Mouse (Mus musculus): ENCODE measurements around the gene Fto. TPM values are rescaled to one million over a fixed set of nuclear protein-coding genes. Genes with fewer than 3 reads are reported as not detected.
A peak's percentile ranks its signal among the peaks of the same experiment; 100 is the strongest.

Fto gene
- polyA plus RNA-seq, 2 experiments: 10.0 to 15.6 TPM

DNA sequence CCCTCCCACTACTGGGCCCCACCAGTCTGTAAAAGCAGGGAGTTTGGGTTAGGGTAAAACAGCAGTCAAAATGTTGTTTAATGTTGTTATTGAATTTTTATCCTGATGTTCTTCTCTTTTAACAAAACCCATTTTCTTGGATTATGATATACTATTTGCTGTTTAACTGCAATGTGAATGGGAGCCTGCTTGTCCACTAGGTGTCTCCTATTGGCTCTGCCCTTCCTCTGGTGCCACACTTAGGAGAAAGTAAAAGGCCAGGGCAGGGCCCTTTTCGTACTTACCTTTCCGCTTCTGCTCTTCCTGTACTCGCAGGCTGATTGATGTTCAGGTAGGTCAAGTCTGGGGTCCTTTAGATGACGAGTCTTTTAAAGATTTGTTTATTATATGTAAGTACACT is 40.6 kb downstream of the Fto start:
- Histone ChIP-seq H3K27me3 (ENCODE audit: control insufficient read depth, insufficient read depth, low read length) (no peaks in the 10 kb centered on the region), H3K9ac (replicated peaks) (no peak overlapping the region), H3K4me3 (ENCODE audit: insufficient read depth in 1 of 2, low read depth in 2 of 2, low read length in 2 of 2) (no peak overlapping the region), H3K27ac (no peak overlapping the region), H3K4me2 (ENCODE audit: low read depth) (no peak overlapping the region), H3K9me3 (ENCODE audit: control insufficient read depth, low read length) (no peaks in the 10 kb centered on the region), H3K4me1 (replicated peaks; ENCODE audit: control insufficient read depth in 2 of 2, insufficient read depth in 2 of 2, low read length in 1 of 2) (peaks cover 4 to 26% of the 10 kb centered on the region in 2 experiments), H3K36me3 (replicated peaks; ENCODE audit: control insufficient read depth, insufficient read depth, low read depth) (no peaks in the 10 kb centered on the region)
- 78% methylated on average over 4 of the region's 4 CpGs for WGBS (ENCODE audit: insufficient replicate concordance)
- TF ChIP-seq CTCF (IDR thresholded peaks at IDR 0.05; ENCODE audit: low read depth) (peak; percentile 33; the same call in 1 of the 2 replicates), EP300 (IDR thresholded peaks at IDR 0.05; ENCODE audit: low read depth) (no peak)
- ATAC-seq (ENCODE audit: insufficient read depth) (no peak), DNase-seq (ENCODE audit: low read depth in 3 of 3, low spot score in 3 of 3) (no peak)

DNA sequence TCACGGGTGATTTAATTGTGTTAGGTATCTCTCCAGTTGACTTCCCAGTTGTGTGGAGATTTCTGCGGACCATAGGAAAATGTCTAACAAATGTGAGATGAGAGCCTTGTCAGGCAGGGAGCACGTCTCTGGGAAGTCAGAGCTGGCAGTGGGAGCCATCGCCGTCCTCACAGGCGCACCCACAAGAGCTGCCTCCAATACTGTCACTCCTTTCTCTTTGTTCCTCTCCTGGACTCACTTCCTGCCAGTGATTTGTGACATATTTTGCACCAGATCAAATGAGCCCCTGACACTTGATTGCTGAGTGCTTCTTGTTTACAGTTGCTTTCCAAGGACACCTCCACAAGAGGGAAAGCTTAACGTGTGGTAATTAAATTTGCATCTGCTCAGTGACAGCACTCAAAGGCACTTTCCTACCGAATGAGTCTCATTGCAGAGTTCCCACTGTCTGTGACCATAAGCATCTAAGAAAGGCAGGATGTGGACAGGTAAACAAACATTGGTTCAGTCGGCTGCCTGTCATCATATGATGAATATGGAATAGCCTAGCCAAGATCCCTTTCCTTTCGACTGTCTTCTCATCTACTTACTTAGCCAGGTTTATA is 42.1 kb downstream of the Fto start:
- no peak overlapping the region for H3K27ac ChIP-seq
- no peaks in the 10 kb centered on the region for H3K27me3 ChIP-seq (ENCODE audit: control insufficient read depth, insufficient read depth, low read length)
- H3K4me3 ChIP-seq (ENCODE audit: insufficient read depth in 1 of 2, low read depth in 2 of 2, low read length in 2 of 2): no peak overlapping the region
- DNase-seq (ENCODE audit: low read depth in 3 of 3, low spot score in 3 of 3): no peak
- WGBS (ENCODE audit: insufficient replicate concordance): 57% methylated on average over 10 of the region's 10 CpGs
- H3K9me3 ChIP-seq (ENCODE audit: control insufficient read depth, low read length): no peaks in the 10 kb centered on the region
- TF ChIP-seq CTCF (IDR thresholded peaks at IDR 0.05; ENCODE audit: low read depth) (no peak), EP300 (IDR thresholded peaks at IDR 0.05; ENCODE audit: low read depth) (no peak)
- H3K4me1 ChIP-seq (replicated peaks; ENCODE audit: control insufficient read depth in 2 of 2, insufficient read depth in 2 of 2, low read length in 1 of 2): peaks cover 4 to 22% of the 10 kb centered on the region in 2 experiments
- ATAC-seq (ENCODE audit: insufficient read depth): no peak
- H3K9ac ChIP-seq (replicated peaks): no peak overlapping the region
- H3K36me3 ChIP-seq (replicated peaks; ENCODE audit: control insufficient read depth, insufficient read depth, low read depth): no peaks in the 10 kb centered on the region
- no peak overlapping the region for H3K4me2 ChIP-seq (ENCODE audit: low read depth)

DNA sequence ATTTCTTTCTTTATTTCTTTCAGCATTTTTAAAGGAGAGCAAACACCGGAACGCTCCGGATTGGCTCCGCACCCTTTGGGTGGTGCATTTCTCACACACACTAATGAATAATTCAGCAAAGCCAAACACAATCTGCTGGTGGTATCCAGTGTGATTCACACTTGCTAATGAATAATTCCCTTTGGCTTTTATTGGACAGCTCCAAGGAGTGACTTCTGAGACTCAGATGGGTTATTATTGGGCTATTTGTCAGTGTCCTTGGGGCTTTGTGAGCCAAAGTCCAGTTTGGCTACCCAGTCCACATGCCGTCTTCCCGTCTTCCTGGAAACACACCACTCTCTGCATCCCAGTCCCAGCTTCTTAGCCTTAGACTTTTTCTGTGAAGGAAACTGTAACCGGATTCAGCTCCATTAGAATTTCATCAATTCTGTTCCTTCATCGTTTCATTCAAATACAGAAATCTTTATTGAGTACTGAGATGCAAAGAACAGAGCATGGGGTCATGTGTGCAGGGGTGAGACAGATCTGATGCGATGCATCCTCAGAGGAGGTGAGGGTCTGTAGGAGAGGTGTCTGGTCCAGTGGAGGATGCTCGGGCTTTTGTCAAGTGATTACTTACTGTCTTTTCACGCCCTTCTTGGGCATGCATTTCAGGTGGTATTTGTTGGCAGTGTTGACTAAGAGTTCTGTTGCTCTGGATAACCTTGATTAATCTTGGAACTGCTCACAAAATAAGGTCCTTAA is 42.8 kb downstream of the Fto start:
- ATAC-seq (ENCODE audit: insufficient read depth) (no peak), DNase-seq (ENCODE audit: low read depth in 3 of 3, low spot score in 3 of 3) (no peak)
- H3K27me3 ChIP-seq (ENCODE audit: control insufficient read depth, insufficient read depth, low read length): no peaks in the 10 kb centered on the region
- no peaks in the 10 kb centered on the region for H3K9me3 ChIP-seq (ENCODE audit: control insufficient read depth, low read length)
- no peak overlapping the region for H3K4me3 ChIP-seq (ENCODE audit: insufficient read depth in 1 of 2, low read depth in 2 of 2, low read length in 2 of 2)
- 82% methylated on average over 11 of the region's 11 CpGs for WGBS (ENCODE audit: insufficient replicate concordance)
- TF ChIP-seq EP300 (IDR thresholded peaks at IDR 0.05; ENCODE audit: low read depth) (no peak), CTCF (IDR thresholded peaks at IDR 0.05; ENCODE audit: low read depth) (no peak)
- H3K36me3 ChIP-seq (replicated peaks; ENCODE audit: control insufficient read depth, insufficient read depth, low read depth): no peaks in the 10 kb centered on the region
- H3K9ac ChIP-seq (replicated peaks): no peak overlapping the region
- H3K4me2 ChIP-seq (ENCODE audit: low read depth): no peak overlapping the region
- H3K4me1 ChIP-seq (replicated peaks; ENCODE audit: control insufficient read depth in 2 of 2, insufficient read depth in 2 of 2, low read length in 1 of 2): peaks cover 4 to 19% of the 10 kb centered on the region in 2 experiments
- no peak overlapping the region for H3K27ac ChIP-seq

DNA sequence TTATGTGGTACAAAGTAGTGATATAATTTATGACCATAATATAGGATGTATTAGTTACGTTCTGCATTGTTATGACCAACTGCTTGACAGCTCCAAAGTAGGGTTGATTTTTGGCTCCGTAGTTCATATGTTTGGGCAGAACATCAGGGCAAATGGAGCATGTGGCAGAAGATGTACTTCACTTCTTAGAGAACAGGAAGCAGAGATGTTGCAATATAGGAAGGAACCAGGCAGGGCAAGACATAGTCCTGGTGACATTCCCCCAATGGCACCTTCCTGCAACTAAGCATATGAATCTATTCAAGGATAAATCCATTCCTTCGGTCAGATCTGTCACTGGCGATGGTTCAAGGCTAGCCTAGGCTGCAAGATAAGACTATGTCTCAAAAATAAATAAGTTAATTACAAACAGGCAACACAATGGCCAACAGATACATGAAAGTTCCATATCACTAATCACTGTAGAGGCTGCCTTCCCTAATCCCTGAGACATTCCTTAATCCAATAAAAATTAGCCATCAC is 44.2 kb downstream of the Fto start:
- DNase-seq (ENCODE audit: low read depth in 3 of 3, low spot score in 3 of 3) (no peak), ATAC-seq (ENCODE audit: insufficient read depth) (no peak)
- 59% methylated on average over 4 of the region's 4 CpGs for WGBS (ENCODE audit: insufficient replicate concordance)
- H3K9me3 ChIP-seq (ENCODE audit: control insufficient read depth, low read length): no peaks in the 10 kb centered on the region
- H3K9ac ChIP-seq (replicated peaks): no peak overlapping the region
- no peak overlapping the region for H3K4me3 ChIP-seq (ENCODE audit: insufficient read depth in 1 of 2, low read depth in 2 of 2, low read length in 2 of 2)
- H3K27me3 ChIP-seq (ENCODE audit: control insufficient read depth, insufficient read depth, low read length): no peaks in the 10 kb centered on the region
- H3K4me2 ChIP-seq (ENCODE audit: low read depth): no peak overlapping the region
- H3K36me3 ChIP-seq (replicated peaks; ENCODE audit: control insufficient read depth, insufficient read depth, low read depth): no peaks in the 10 kb centered on the region
- no peak overlapping the region for H3K27ac ChIP-seq
- H3K4me1 ChIP-seq (replicated peaks; ENCODE audit: control insufficient read depth in 2 of 2, insufficient read depth in 2 of 2, low read length in 1 of 2): peaks cover under 1 to 15% of the 10 kb centered on the region in 2 experiments
- no peak for TF ChIP-seq CTCF (IDR thresholded peaks at IDR 0.05; ENCODE audit: low read depth)
- no peak for TF ChIP-seq EP300 (IDR thresholded peaks at IDR 0.05; ENCODE audit: low read depth)

DNA sequence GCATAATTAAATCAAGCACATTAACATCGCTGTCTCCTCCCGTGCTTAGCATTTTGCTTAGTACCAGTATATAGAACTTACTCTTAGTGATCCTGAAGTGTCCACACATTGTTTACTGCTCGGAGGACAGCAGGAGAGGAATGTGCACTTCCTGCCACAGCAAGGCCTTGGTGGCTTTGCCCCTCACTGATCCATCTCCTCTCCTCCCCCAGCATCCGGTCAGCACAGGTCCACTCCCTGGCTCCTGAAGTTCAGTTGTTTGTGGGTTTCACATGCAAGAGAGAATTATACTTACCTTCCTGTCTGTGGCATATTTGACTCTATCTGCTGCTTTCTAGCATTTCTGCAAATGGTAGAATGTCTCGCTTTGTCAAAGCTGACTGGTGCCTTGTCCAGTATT is 44.7 kb downstream of the Fto start:
- Histone ChIP-seq H3K4me1 (replicated peaks; ENCODE audit: control insufficient read depth in 2 of 2, insufficient read depth in 2 of 2, low read length in 1 of 2) (peaks cover 0 to 14% of the 10 kb centered on the region in 2 experiments), H3K27ac (no peak overlapping the region), H3K36me3 (replicated peaks; ENCODE audit: control insufficient read depth, insufficient read depth, low read depth) (no peaks in the 10 kb centered on the region), H3K4me3 (ENCODE audit: insufficient read depth in 1 of 2, low read depth in 2 of 2, low read length in 2 of 2) (no peak overlapping the region), H3K4me2 (ENCODE audit: low read depth) (no peak overlapping the region), H3K9me3 (ENCODE audit: control insufficient read depth, low read length) (no peaks in the 10 kb centered on the region), H3K9ac (replicated peaks) (no peak overlapping the region), H3K27me3 (ENCODE audit: control insufficient read depth, insufficient read depth, low read length) (no peaks in the 10 kb centered on the region)
- 58% methylated on average over 5 of the region's 5 CpGs for WGBS (ENCODE audit: insufficient replicate concordance)
- TF ChIP-seq CTCF (IDR thresholded peaks at IDR 0.05; ENCODE audit: low read depth) (no peak), EP300 (IDR thresholded peaks at IDR 0.05; ENCODE audit: low read depth) (no peak)
- ATAC-seq (ENCODE audit: insufficient read depth) (no peak), DNase-seq (ENCODE audit: low read depth in 3 of 3, low spot score in 3 of 3) (no peak)

Data from liver, embryonic 14.5 days (tissue).